Mouse (Mus musculus): ENCODE results near the gene Cytip. TPM values are rescaled to one million over a fixed set of nuclear protein-coding genes. Genes with fewer than 3 reads are reported as not detected.
A peak's percentile ranks its signal among the peaks of the same experiment; 100 is the strongest.

Cytip gene
- polyA plus RNA-seq, 1 experiment from 2014 or later: 0.10 TPM

GRCm38 (mm10) chr2:58159880-58160279, 35.5 kb downstream of the Cytip start:
- H3K9ac ChIP-seq: no peak overlapping the region
- H3K27ac ChIP-seq (replicated peaks): no peak overlapping the region
- H3K4me3 ChIP-seq: no peak overlapping the region
- ATAC-seq (ENCODE audit: low FRiP score, low read depth): no peak
- H3K9me3 ChIP-seq: no peaks in the 10 kb centered on the region
- no peak overlapping the region for H3K4me2 ChIP-seq
- no peaks in the 10 kb centered on the region for H3K27me3 ChIP-seq
- H3K36me3 ChIP-seq: no peaks in the 10 kb centered on the region
- no peaks in the 10 kb centered on the region for H3K4me1 ChIP-seq (replicated peaks)
- WGBS: 92% methylated on average over 13 of the region's 13 CpGs

- Histone ChIP-seq H3K27ac (replicated peaks) (no peak overlapping the region), H3K27me3 (no peaks in the 10 kb centered on the region), H3K4me3 (no peak overlapping the region), H3K4me2 (no peak overlapping the region), H3K36me3 (no peaks in the 10 kb centered on the region), H3K4me1 (replicated peaks) (no peaks in the 10 kb centered on the region), H3K9ac (no peak overlapping the region), H3K9me3 (no peaks in the 10 kb centered on the region)
- 90% methylated on average over 6 of the region's 6 CpGs for WGBS
- no peak for ATAC-seq (ENCODE audit: low FRiP score, low read depth)
Measured at GRCm38 (mm10) chr2:58159121-58159520, 36.2 kb downstream of the Cytip start.

- H3K27me3 ChIP-seq: no peaks in the 10 kb centered on the region
- no peaks in the 10 kb centered on the region for H3K4me1 ChIP-seq (replicated peaks)
- 92% methylated on average over 5 of the region's 5 CpGs for WGBS
Measured at GRCm38 (mm10) chr2:58158539-58158938, 36.8 kb downstream of the Cytip start.

GRCm38 (mm10) chr2:58158107-58158506, 37.2 kb downstream of the Cytip start:
- ATAC-seq (ENCODE audit: low FRiP score, low read depth): no peak

More at GRCm38 (mm10) chr2:58158539-58158938, 36.8 kb downstream of the Cytip start:
- Histone ChIP-seq H3K9ac (no peak overlapping the region), H3K9me3 (no peaks in the 10 kb centered on the region), H3K27ac (replicated peaks) (no peak overlapping the region), H3K36me3 (no peaks in the 10 kb centered on the region), H3K4me3 (no peak overlapping the region), H3K4me2 (no peak overlapping the region)
- ATAC-seq (ENCODE audit: low FRiP score, low read depth): no peak

GRCm38 (mm10) chr2:58157466-58157865, 37.9 kb downstream of the Cytip start:
- no peak overlapping the region for H3K4me2 ChIP-seq
- ATAC-seq (ENCODE audit: low FRiP score, low read depth): no peak
- H3K9ac ChIP-seq: no peak overlapping the region
- H3K27me3 ChIP-seq: no peaks in the 10 kb centered on the region
- H3K27ac ChIP-seq (replicated peaks): no peak overlapping the region
- no peak overlapping the region for H3K4me3 ChIP-seq
- no peaks in the 10 kb centered on the region for H3K36me3 ChIP-seq
- no peaks in the 10 kb centered on the region for H3K4me1 ChIP-seq (replicated peaks)
- WGBS: 94% methylated on average over 5 of the region's 5 CpGs
- H3K9me3 ChIP-seq: no peaks in the 10 kb centered on the region

More at GRCm38 (mm10) chr2:58158107-58158506, 37.2 kb downstream of the Cytip start:
- WGBS: 84% methylated on average over 2 of the region's 2 CpGs
- no peaks in the 10 kb centered on the region for H3K4me1 ChIP-seq (replicated peaks)
- no peak overlapping the region for H3K9ac ChIP-seq
- no peak overlapping the region for H3K27ac ChIP-seq (replicated peaks)
- no peaks in the 10 kb centered on the region for H3K36me3 ChIP-seq
- no peaks in the 10 kb centered on the region for H3K27me3 ChIP-seq
- no peaks in the 10 kb centered on the region for H3K9me3 ChIP-seq
- no peak overlapping the region for H3K4me2 ChIP-seq
- H3K4me3 ChIP-seq: no peak overlapping the region

- Histone ChIP-seq H3K4me2 (no peak overlapping the region), H3K4me3 (no peak overlapping the region), H3K27me3 (no peaks in the 10 kb centered on the region), H3K27ac (replicated peaks) (no peak overlapping the region), H3K4me1 (replicated peaks) (no peaks in the 10 kb centered on the region), H3K36me3 (no peaks in the 10 kb centered on the region), H3K9ac (no peak overlapping the region), H3K9me3 (no peaks in the 10 kb centered on the region)
- ATAC-seq (ENCODE audit: low FRiP score, low read depth): no peak
- WGBS: 79% methylated on average over 5 of the region's 5 CpGs
Measured at GRCm38 (mm10) chr2:58156495-58157392, 38.6 kb downstream of the Cytip start.

- 93% methylated on average over 5 of the region's 5 CpGs for WGBS
- Histone ChIP-seq H3K4me3 (no peak overlapping the region), H3K9me3 (no peaks in the 10 kb centered on the region), H3K27me3 (no peaks in the 10 kb centered on the region), H3K4me2 (no peak overlapping the region), H3K27ac (replicated peaks) (no peak overlapping the region), H3K36me3 (no peaks in the 10 kb centered on the region), H3K9ac (no peak overlapping the region), H3K4me1 (replicated peaks) (no peaks in the 10 kb centered on the region)
- ATAC-seq (ENCODE audit: low FRiP score, low read depth): no peak
Measured at GRCm38 (mm10) chr2:58156108-58156415, 39.3 kb downstream of the Cytip start.

GRCm38 (mm10) chr2:58155271-58156107, 39.8 kb downstream of the Cytip start:
- WGBS: 44% methylated on average over 6 of the region's 7 CpGs
- Histone ChIP-seq H3K27me3 (no peaks in the 10 kb centered on the region), H3K27ac (replicated peaks) (no peak overlapping the region), H3K4me1 (replicated peaks) (no peaks in the 10 kb centered on the region), H3K4me2 (no peak overlapping the region), H3K36me3 (no peaks in the 10 kb centered on the region), H3K9me3 (no peaks in the 10 kb centered on the region), H3K4me3 (no peak overlapping the region), H3K9ac (no peak overlapping the region)
- peak; percentile 54; the same call in 1 of the 2 replicates for ATAC-seq (ENCODE audit: low FRiP score, low read depth)

GRCm38 (mm10) chr2:58154555-58154954, 40.8 kb downstream of the Cytip start:
- no peak overlapping the region for H3K9ac ChIP-seq
- H3K4me3 ChIP-seq: no peak overlapping the region
- H3K9me3 ChIP-seq: no peaks in the 10 kb centered on the region
- 81% methylated on average over 1 of the region's 1 CpGs for WGBS
- ATAC-seq (ENCODE audit: low FRiP score, low read depth): no peak
- no peaks in the 10 kb centered on the region for H3K27me3 ChIP-seq
- no peak overlapping the region for H3K27ac ChIP-seq (replicated peaks)
- no peak overlapping the region for H3K4me2 ChIP-seq
- no peaks in the 10 kb centered on the region for H3K4me1 ChIP-seq (replicated peaks)
- H3K36me3 ChIP-seq: no peaks in the 10 kb centered on the region

GRCm38 (mm10) chr2:58153742-58154141, 41.6 kb downstream of the Cytip start:
- no peak overlapping the region for H3K4me2 ChIP-seq
- no peaks in the 10 kb centered on the region for H3K4me1 ChIP-seq (replicated peaks)
- no peak overlapping the region for H3K27ac ChIP-seq (replicated peaks)
- H3K9ac ChIP-seq: no peak overlapping the region
- no peaks in the 10 kb centered on the region for H3K27me3 ChIP-seq
- no peaks in the 10 kb centered on the region for H3K36me3 ChIP-seq
- no peak for ATAC-seq (ENCODE audit: low FRiP score, low read depth)
- H3K9me3 ChIP-seq: no peaks in the 10 kb centered on the region
- 83% methylated on average over 7 of the region's 7 CpGs for WGBS
- H3K4me3 ChIP-seq: no peak overlapping the region

GRCm38 (mm10) chr2:58149983-58150405, 45.3 kb downstream of the Cytip start:
- no peak overlapping the region for H3K4me2 ChIP-seq
- WGBS: 89% methylated on average over 7 of the region's 7 CpGs
- no peak overlapping the region for H3K9ac ChIP-seq
- H3K27ac ChIP-seq (replicated peaks): no peak overlapping the region
- no peaks in the 10 kb centered on the region for H3K27me3 ChIP-seq
- no peak overlapping the region for H3K4me3 ChIP-seq
- H3K36me3 ChIP-seq: no peaks in the 10 kb centered on the region
- ATAC-seq (ENCODE audit: low FRiP score, low read depth): no peak
- H3K4me1 ChIP-seq (replicated peaks): no peaks in the 10 kb centered on the region
- H3K9me3 ChIP-seq: no peaks in the 10 kb centered on the region

- WGBS: 96% methylated on average over 5 of the region's 5 CpGs
- no peak for ATAC-seq (ENCODE audit: low FRiP score, low read depth)
Measured at GRCm38 (mm10) chr2:58146572-58146971, 48.8 kb downstream of the Cytip start.

More at GRCm38 (mm10) chr2:58146572-58146971, 48.8 kb downstream of the Cytip start:
- Histone ChIP-seq H3K9me3 (no peaks in the 10 kb centered on the region), H3K9ac (no peak overlapping the region), H3K4me1 (replicated peaks) (no peaks in the 10 kb centered on the region), H3K27me3 (no peaks in the 10 kb centered on the region), H3K4me2 (no peak overlapping the region), H3K27ac (replicated peaks) (no peak overlapping the region), H3K36me3 (no peaks in the 10 kb centered on the region), H3K4me3 (no peak overlapping the region)
